Mouse (Mus musculus): Measurements from ENCODE around the gene Fgfrl1. TPM values are rescaled to one million over a fixed set of nuclear protein-coding genes. Genes with fewer than 3 reads are reported as not detected.

The Fgfrl1 gene
- polyA plus RNA-seq, 1 experiment from 2014 or later = 5.3 TPM

- Histone ChIP-seq H3K9me3 (no peaks in the 10 kb centered on the region), H3K4me3 (replicated peaks) (no peak overlapping the region), H3K36me3 (no peaks in the 10 kb centered on the region), H3K9ac (replicated peaks) (no peak overlapping the region), H3K4me1 (replicated peaks) (peaks cover 7% of the 10 kb centered on the region), H3K27ac (no peak overlapping the region), H3K4me2 (replicated peaks) (no peak overlapping the region), H3K27me3 (peaks cover 17% of the 10 kb centered on the region)
- ATAC-seq = no peak
- 64% methylated on average over 5 of the region's 5 CpGs for WGBS
These were observed 3.1 kb upstream of the Fgfrl1 start for GRCm38 (mm10) chr5:108689091-108689490.

- peaks cover 24% of the 10 kb centered on the region for H3K27me3 ChIP-seq
- no peak overlapping the region for H3K4me2 ChIP-seq (replicated peaks)
- ATAC-seq = no peak
- 65% methylated on average over 4 of the region's 4 CpGs for WGBS
- H3K36me3 ChIP-seq = no peaks in the 10 kb centered on the region
- H3K27ac ChIP-seq = no peak overlapping the region
- H3K4me1 ChIP-seq (replicated peaks) = peaks cover 18% of the 10 kb centered on the region
- no peaks in the 10 kb centered on the region for H3K9me3 ChIP-seq
- no peak overlapping the region for H3K9ac ChIP-seq (replicated peaks)
- H3K4me3 ChIP-seq (replicated peaks) = no peak overlapping the region
These were observed 1.0 kb upstream of the Fgfrl1 start for GRCm38 (mm10) chr5:108691152-108691551.

- Histone ChIP-seq H3K9me3 (no peaks in the 10 kb centered on the region), H3K4me2 (replicated peaks) (peak overlapping the region; percentile 96), H3K4me1 (replicated peaks) (peaks cover 34% of the 10 kb centered on the region), H3K36me3 (no peaks in the 10 kb centered on the region), H3K4me3 (replicated peaks) (peak overlapping the region; percentile 80), H3K27ac (no peak overlapping the region), H3K27me3 (peaks cover 24% of the 10 kb centered on the region), H3K9ac (replicated peaks) (peak overlapping the region; percentile 67)
- ATAC-seq = peak; percentile 95
- WGBS = under 1% methylated on average over 34 of the region's 43 CpGs
These were observed 1.7 kb downstream of the Fgfrl1 start for GRCm38 (mm10) chr5:108693872-108694288.

GRCm38 (mm10) chr5:108694352-108695261 lies 2.4 kb downstream of the Fgfrl1 start:
- H3K4me2 ChIP-seq (replicated peaks) = peak overlapping the region; percentile 96
- H3K27me3 ChIP-seq = peaks cover 24% of the 10 kb centered on the region
- peaks cover 31% of the 10 kb centered on the region for H3K4me1 ChIP-seq (replicated peaks)
- H3K36me3 ChIP-seq = no peaks in the 10 kb centered on the region
- WGBS = under 1% methylated on average over 69 of the region's 99 CpGs
- peak overlapping the region; percentile 67 for H3K9ac ChIP-seq (replicated peaks)
- H3K27ac ChIP-seq = no peak overlapping the region
- no peaks in the 10 kb centered on the region for H3K9me3 ChIP-seq
- peak overlapping the region; percentile 80 for H3K4me3 ChIP-seq (replicated peaks)
- peak; percentile 66 for ATAC-seq

- H3K9ac ChIP-seq (replicated peaks) = no peak overlapping the region
- H3K9me3 ChIP-seq = no peaks in the 10 kb centered on the region
- ATAC-seq = no peak
- H3K27ac ChIP-seq = no peak overlapping the region
- peaks cover 24% of the 10 kb centered on the region for H3K27me3 ChIP-seq
- no peaks in the 10 kb centered on the region for H3K36me3 ChIP-seq
- H3K4me2 ChIP-seq (replicated peaks) = no peak overlapping the region
- 92% methylated on average over 12 of the region's 12 CpGs for WGBS
- no peak overlapping the region for H3K4me3 ChIP-seq (replicated peaks)
- H3K4me1 ChIP-seq (replicated peaks) = peaks cover 34% of the 10 kb centered on the region
These were observed 3.7 kb downstream of the Fgfrl1 start for GRCm38 (mm10) chr5:108695861-108696260.

GRCm38 (mm10) chr5:108696542-108696941 lies 4.4 kb downstream of the Fgfrl1 start:
- Histone ChIP-seq H3K4me3 (replicated peaks) (no peak overlapping the region), H3K36me3 (no peaks in the 10 kb centered on the region), H3K4me2 (replicated peaks) (no peak overlapping the region), H3K4me1 (replicated peaks) (peaks cover 34% of the 10 kb centered on the region), H3K27me3 (peaks cover 22% of the 10 kb centered on the region), H3K27ac (no peak overlapping the region), H3K9ac (replicated peaks) (no peak overlapping the region), H3K9me3 (no peaks in the 10 kb centered on the region)
- no peak for ATAC-seq
- WGBS = 86% methylated on average over 3 of the region's 3 CpGs

GRCm38 (mm10) chr5:108697341-108697753 lies 5.2 kb downstream of the Fgfrl1 start:
- Histone ChIP-seq H3K36me3 (no peaks in the 10 kb centered on the region), H3K9me3 (no peaks in the 10 kb centered on the region), H3K4me2 (replicated peaks) (no peak overlapping the region), H3K27me3 (peaks cover 14% of the 10 kb centered on the region), H3K4me1 (replicated peaks) (peaks cover 31% of the 10 kb centered on the region), H3K4me3 (replicated peaks) (no peak overlapping the region), H3K27ac (peak overlapping the region; percentile 22; the same call in 1 of the 2 replicates), H3K9ac (replicated peaks) (no peak overlapping the region)
- 10% methylated on average over 4 of the region's 4 CpGs for WGBS
- no peak for ATAC-seq

- no peak overlapping the region for H3K4me3 ChIP-seq (replicated peaks)
- 64% methylated on average over 3 of the region's 3 CpGs for WGBS
- H3K4me1 ChIP-seq (replicated peaks) = peaks cover 21% of the 10 kb centered on the region
- no peak overlapping the region for H3K9ac ChIP-seq (replicated peaks)
- H3K27me3 ChIP-seq = 0 out of 2 replicates have a peak, but pooled peaks cover under 1% of the 10 kb centered on the region
- no peak overlapping the region for H3K27ac ChIP-seq
- peaks cover 12% of the 10 kb centered on the region for H3K36me3 ChIP-seq
- no peak overlapping the region for H3K4me2 ChIP-seq (replicated peaks)
- H3K9me3 ChIP-seq = no peaks in the 10 kb centered on the region
- ATAC-seq = no peak
These were observed 8.2 kb downstream of the Fgfrl1 start for GRCm38 (mm10) chr5:108700346-108700745.

GRCm38 (mm10) chr5:108701341-108702021 lies 9.3 kb downstream of the Fgfrl1 start:
- Histone ChIP-seq H3K36me3 (peaks cover 24% of the 10 kb centered on the region), H3K27ac (no peak overlapping the region), H3K9ac (replicated peaks) (no peak overlapping the region), H3K4me3 (replicated peaks) (no peak overlapping the region), H3K4me1 (replicated peaks) (peaks cover 16% of the 10 kb centered on the region), H3K27me3 (no peaks in the 10 kb centered on the region), H3K9me3 (no peaks in the 10 kb centered on the region), H3K4me2 (replicated peaks) (no peak overlapping the region)
- 76% methylated on average over 10 of the region's 10 CpGs for WGBS
- ATAC-seq = no peak

- ATAC-seq = no peak
- Histone ChIP-seq H3K9me3 (no peaks in the 10 kb centered on the region), H3K4me1 (replicated peaks) (peaks cover 4% of the 10 kb centered on the region; the same call in 1 of the 2 replicates), H3K27ac (no peak overlapping the region), H3K9ac (replicated peaks) (no peak overlapping the region), H3K4me2 (replicated peaks) (no peak overlapping the region), H3K4me3 (replicated peaks) (no peak overlapping the region), H3K36me3 (peaks cover 25% of the 10 kb centered on the region), H3K27me3 (no peaks in the 10 kb centered on the region)
- WGBS = 89% methylated on average over 12 of the region's 12 CpGs
These were observed 11.8 kb downstream of the Fgfrl1 start for GRCm38 (mm10) chr5:108703754-108704626.

- peaks cover 25% of the 10 kb centered on the region for H3K36me3 ChIP-seq
- WGBS = 84% methylated on average over 2 of the region's 2 CpGs
- no peak overlapping the region for H3K9ac ChIP-seq (replicated peaks)
- H3K27ac ChIP-seq = no peak overlapping the region
- ATAC-seq = no peak
- no peaks in the 10 kb centered on the region for H3K9me3 ChIP-seq
- no peak overlapping the region for H3K4me3 ChIP-seq (replicated peaks)
- H3K27me3 ChIP-seq = no peaks in the 10 kb centered on the region
- no peaks in the 10 kb centered on the region for H3K4me1 ChIP-seq (replicated peaks)
- no peak overlapping the region for H3K4me2 ChIP-seq (replicated peaks)
These were observed 15.6 kb downstream of the Fgfrl1 start for GRCm38 (mm10) chr5:108707758-108708157.
